Comparison of ENCODE assay signal across 8 mouse cellular contexts in the genomic region with DNA sequence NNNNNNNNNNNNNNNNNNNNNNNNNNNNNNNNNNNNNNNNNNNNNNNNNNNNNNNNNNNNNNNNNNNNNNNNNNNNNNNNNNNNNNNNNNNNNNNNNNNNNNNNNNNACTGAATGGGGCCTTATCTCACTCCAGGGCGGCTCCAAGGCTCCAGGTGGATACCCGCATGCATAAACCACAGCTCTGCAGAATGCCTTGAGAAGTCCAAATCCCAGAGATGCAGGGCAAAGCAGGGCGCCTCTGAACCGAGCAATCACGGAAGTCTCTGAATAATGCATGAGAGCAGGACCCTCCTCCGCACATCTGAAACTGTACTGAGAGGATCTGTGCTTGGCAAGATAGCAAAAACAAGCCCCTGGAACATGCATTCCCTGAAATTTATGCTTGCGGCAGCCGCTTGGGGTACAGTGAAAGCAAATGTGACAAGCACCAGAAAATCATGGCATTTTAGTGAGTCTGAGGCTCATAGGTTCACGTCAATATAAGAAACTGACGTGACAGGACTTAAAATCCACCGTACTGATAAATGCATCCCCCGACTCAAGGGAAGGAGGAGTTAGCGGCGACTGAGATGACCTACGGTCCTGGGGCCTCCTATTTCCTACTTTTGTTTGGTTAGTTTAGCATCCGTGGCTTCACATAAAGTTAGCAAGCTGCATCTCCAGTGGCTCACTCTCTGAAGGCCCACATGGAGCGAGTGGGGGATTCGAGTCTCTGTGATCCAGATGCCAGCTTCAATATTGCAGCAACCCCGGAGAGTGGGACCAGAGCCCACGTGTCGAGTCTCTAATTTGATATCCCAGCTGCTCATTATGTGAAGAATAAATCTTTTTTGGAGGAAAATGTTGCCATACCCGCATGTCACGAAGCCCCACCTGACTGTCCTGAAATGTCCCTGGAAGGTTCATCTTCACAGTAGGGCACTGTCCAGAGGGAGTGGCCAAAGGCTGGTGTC.
A peak's percentile ranks its signal among the peaks of the same experiment; 100 is the strongest.
DNase-seq lines count a peak whose midpoint lies in the region; ATAC-seq and TF ChIP-seq lines count a peak whose summit lies in the region.

No protein-coding gene starts in this region.

- no peaks in the 10 kb centered on the region for H3K9me3 ChIP-seq in stomach, embryonic 14.5 days (ENCODE audit: control insufficient read depth, low read depth, low read length)
- H3K9me3 ChIP-seq in stomach, postnatal 0 days (ENCODE audit: control insufficient read depth, low read length) = no peaks in the 10 kb centered on the region
- H3K9me3 ChIP-seq in midbrain, embryonic 10.5 days (replicated peaks) = no peaks in the 10 kb centered on the region

- no peak for ATAC-seq in stomach, embryonic 14.5 days (ENCODE audit: insufficient number of reproducible peaks, insufficient read depth, low FRiP score, low read depth)
- ATAC-seq in stomach, postnatal 0 days (ENCODE audit: low FRiP score, low TSS enrichment) = no peak
- ATAC-seq in megakaryocyte, adult 5-6 weeks (ENCODE audit: poor library complexity, severe bottlenecking) = no peak

- TF ChIP-seq EP300 in stomach, postnatal 0 days (optimal IDR thresholded peaks at IDR 0.05) = no peak

- no peaks in the 10 kb centered on the region for H3K36me3 ChIP-seq in stomach, embryonic 14.5 days (ENCODE audit: control insufficient read depth, insufficient read depth, low read length)
- no peaks in the 10 kb centered on the region for H3K36me3 ChIP-seq in stomach, postnatal 0 days (ENCODE audit: control insufficient read depth, insufficient read depth, low read length)
- no peaks in the 10 kb centered on the region for H3K36me3 ChIP-seq in midbrain, embryonic 10.5 days

- no peaks in the 10 kb centered on the region for H3K27me3 ChIP-seq in stomach, embryonic 14.5 days (ENCODE audit: control insufficient read depth, insufficient read depth, low read length)
- H3K27me3 ChIP-seq in stomach, postnatal 0 days (ENCODE audit: control insufficient read depth, insufficient read depth, low read length) = no peaks in the 10 kb centered on the region
- 0 out of 2 replicates have a peak, but pooled peaks cover 7% of the 10 kb centered on the region for H3K27me3 ChIP-seq in midbrain, embryonic 10.5 days (ENCODE audit: low read depth, poor library complexity, severe bottlenecking)

- H3K9ac ChIP-seq in stomach, embryonic 14.5 days (replicated peaks; ENCODE audit: low read depth, low read length) = no peak overlapping the region
- no peak overlapping the region for H3K9ac ChIP-seq in stomach, postnatal 0 days (ENCODE audit: low read length)

- no peaks in the 10 kb centered on the region for H3K4me1 ChIP-seq in stomach, embryonic 14.5 days (ENCODE audit: control insufficient read depth, insufficient read depth, low read length)
- H3K4me1 ChIP-seq in stomach, postnatal 0 days (replicated peaks; ENCODE audit: control insufficient read depth, insufficient read depth) = no peaks in the 10 kb centered on the region
- H3K4me1 ChIP-seq in midbrain, embryonic 10.5 days = peaks cover 15% of the 10 kb centered on the region

- no peak overlapping the region for H3K4me3 ChIP-seq in stomach, embryonic 14.5 days (ENCODE audit: low read depth, low read length)
- H3K4me3 ChIP-seq in stomach, postnatal 0 days (ENCODE audit: low read depth, low read length) = no peak overlapping the region
- H3K4me3 ChIP-seq in midbrain, embryonic 10.5 days = peak overlapping the region; percentile 32; the same call in 1 of the 2 replicates

- 60% methylated on average over 23 of the region's 23 CpGs for WGBS in stomach, embryonic 14.5 days
- 60% methylated on average over 23 of the region's 23 CpGs for WGBS in stomach, postnatal 0 days
- WGBS in midbrain, embryonic 10.5 days = 62% methylated on average over 23 of the region's 23 CpGs

- H3K27ac ChIP-seq in stomach, embryonic 14.5 days (ENCODE audit: low read length) = no peak overlapping the region
- H3K27ac ChIP-seq in stomach, postnatal 0 days (replicated peaks) = no peak overlapping the region
- H3K27ac ChIP-seq in midbrain, embryonic 10.5 days (replicated peaks) = peak overlapping the region; percentile 42; the same call in 1 of the 2 replicates

- peak; percentile 39 to 45 for DNase-seq in cerebellum, postnatal 10 days
- no peak for DNase-seq in cerebellum, adult 11-12 months
- DNase-seq in stomach, postnatal 0 days (ENCODE audit: low spot score) = no peak
- DNase-seq in midbrain, embryonic 10.5 days (ENCODE audit: low spot score) = peak; percentile 27
- DNase-seq in gastrocnemius, postnatal 10 days = no peak
- DNase-seq in gastrocnemius, postnatal 4 days (ENCODE audit: low spot score in 2 of 2) = no peak

- TF ChIP-seq CTCF in stomach, postnatal 0 days (IDR thresholded peaks at IDR 0.05; ENCODE audit: low read depth) = no peak

- peak overlapping the region; percentile 14; the same call in 1 of the 2 replicates for H3K4me2 ChIP-seq in stomach, embryonic 14.5 days (replicated peaks; ENCODE audit: low read depth, low read length)
- no peak overlapping the region for H3K4me2 ChIP-seq in stomach, postnatal 0 days (replicated peaks; ENCODE audit: low read depth)

Comparison
In these comparisons a context has a peak if more than half of its experiments do, and no peak if none do; other contexts are left out.
1. DNase-seq: peak in cerebellum, postnatal 10 days (2 of 2) and midbrain, embryonic 10.5 days (single experiment); none in cerebellum, adult 11-12 months (single experiment), stomach, postnatal 0 days (single experiment), gastrocnemius, postnatal 10 days (single experiment) and gastrocnemius, postnatal 4 days (0 of 2).